Mouse (Mus musculus) liver, adult (tissue): Measurements from ENCODE around the gene Pakap.
A peak's percentile ranks its signal among the peaks of the same experiment; 100 is the strongest.

ENCODE experiments used
- GATA4 ChIP-seq: IDR thresholded peaks from 2 replicates; pipeline ENCODE4 v1.6.1; 2014; ENCODE audit warnings: mild to moderate bottlenecking, low read length; ENCODE audit not compliant: insufficient replicate concordance

Pakap gene

GRCm38 (mm10) chr4:57799297-57799696, 231.3 kb downstream of the Pakap start:
- no peak for TF ChIP-seq GATA4

GRCm38 (mm10) chr4:57801239-57801638, 233.3 kb downstream of the Pakap start:
- TF ChIP-seq GATA4: no peak

DNA sequence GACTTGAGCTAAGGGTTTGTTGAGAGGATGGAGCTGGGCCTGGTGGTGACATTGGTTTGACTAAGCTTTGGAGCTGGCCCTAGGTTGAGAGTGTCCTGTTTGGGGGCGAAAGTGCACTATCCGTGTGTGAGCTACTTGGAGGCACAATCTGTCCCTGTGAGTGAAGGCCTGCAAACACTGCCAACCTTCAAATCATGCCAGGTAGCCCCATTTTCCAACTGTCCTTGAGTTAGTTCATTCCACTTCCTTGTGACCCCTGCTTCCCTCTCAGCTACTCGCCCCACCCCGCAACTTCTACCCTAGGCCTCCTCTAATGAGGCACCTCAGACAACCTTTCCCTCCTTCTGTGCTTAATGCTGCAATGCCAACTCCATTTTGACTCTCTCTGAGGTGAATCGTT, 234.0 kb downstream of the Pakap start:
- TF ChIP-seq GATA4: no peak

DNA sequence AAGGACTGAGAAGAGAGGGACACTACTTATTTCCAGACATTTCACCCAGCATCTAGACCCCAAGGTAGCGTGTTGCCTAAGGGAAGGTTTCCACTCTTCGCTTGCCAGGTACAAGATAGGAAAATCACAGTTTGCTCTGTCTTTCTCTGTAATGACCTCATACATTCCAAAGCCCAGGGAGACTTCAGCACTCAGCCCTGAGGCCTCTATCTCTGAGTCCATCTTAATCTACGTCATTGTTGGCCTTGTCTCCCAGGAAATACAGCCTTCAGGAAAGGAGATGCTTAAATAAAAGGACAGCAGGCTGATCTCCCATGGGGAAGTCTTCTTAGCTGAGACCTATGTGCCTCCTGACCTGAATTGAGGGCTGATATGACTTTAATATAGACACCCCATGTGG, 234.4 kb downstream of the Pakap start:
- no peak for TF ChIP-seq GATA4

DNA sequence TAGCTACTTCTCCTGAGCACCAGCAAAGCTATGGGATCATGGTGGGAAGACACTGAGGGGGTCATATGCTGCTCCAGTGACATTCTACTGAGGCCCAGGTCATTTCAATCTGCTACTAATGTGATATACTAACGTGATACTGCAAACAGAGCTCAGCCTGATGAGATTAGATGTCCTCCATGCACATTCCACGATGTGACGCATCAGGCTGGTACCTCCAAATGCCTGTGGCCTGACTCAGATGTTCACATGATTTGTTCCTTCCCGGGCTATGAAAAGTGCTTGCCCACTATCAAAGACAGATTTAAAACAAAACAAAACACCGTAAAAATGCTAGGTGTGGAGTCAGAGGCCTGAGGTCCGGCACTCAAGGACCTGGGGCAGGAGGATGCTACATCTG, 236.9 kb downstream of the Pakap start:
- TF ChIP-seq GATA4: no peak

GRCm38 (mm10) chr4:57809449-57809848, 241.5 kb downstream of the Pakap start:
- TF ChIP-seq GATA4: no peak

DNA sequence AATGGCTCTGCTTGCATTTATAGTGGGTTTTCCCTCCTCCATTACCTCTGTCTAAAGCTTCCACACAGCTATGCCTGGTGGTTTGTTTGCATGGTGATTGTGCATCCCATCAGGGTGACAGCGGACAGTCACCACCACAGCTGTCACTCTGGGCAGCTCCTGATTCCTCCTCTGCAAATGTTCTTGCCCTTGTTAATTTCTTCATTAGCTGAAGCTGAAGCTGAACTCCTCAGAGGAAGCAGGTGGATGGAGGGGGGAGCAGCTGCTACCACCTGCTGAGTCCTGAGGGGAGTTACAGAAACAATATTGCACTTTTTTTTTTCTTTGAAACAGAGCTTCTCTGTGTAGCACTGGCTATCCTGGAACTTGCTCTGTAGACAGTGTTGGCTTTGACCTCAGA, 244.1 kb downstream of the Pakap start:
- TF ChIP-seq GATA4: no peak

- TF ChIP-seq GATA4: peak; percentile 56; the same call in 1 of the 2 replicates
Measured at GRCm38 (mm10) chr4:57812916-57813575, 245.1 kb downstream of the Pakap start.

DNA sequence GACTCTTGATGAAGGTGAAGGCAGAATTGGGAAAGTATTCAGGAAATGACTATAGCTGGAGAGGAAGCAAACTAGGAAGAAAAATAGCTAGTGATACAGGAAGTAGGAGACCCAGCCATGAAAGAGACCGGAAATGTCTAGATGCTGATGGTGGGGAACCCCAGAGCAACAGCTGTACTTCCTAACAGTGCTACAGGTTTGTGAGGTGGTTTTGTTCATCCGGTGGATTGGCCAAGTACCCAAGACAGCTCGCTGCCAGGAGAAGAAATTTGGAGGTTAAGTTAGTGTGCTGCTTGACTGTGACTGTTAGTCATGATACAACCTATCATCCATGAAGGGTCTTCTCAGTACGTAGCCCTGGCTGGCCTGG, 245.6 kb downstream of the Pakap start:
- no peak for TF ChIP-seq GATA4

DNA sequence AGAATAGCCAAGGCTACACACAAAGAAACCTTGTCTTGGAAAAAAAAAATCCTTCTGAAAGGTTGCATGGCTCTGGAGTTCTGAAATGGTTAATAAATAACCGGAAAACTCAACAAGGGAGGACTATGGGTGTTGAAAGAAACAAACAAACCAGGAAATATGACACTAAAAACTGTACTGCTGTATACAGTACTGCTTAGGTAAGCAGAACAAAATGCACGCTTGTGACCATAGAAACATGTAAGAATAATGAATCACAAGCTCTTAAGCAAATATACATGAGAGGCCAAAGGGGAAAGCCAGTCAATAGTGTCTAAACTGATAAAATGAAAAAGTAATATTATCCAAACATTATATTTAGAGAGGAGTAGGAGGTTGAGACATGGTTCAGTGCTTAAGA, 247.4 kb downstream of the Pakap start:
- TF ChIP-seq GATA4: no peak

DNA sequence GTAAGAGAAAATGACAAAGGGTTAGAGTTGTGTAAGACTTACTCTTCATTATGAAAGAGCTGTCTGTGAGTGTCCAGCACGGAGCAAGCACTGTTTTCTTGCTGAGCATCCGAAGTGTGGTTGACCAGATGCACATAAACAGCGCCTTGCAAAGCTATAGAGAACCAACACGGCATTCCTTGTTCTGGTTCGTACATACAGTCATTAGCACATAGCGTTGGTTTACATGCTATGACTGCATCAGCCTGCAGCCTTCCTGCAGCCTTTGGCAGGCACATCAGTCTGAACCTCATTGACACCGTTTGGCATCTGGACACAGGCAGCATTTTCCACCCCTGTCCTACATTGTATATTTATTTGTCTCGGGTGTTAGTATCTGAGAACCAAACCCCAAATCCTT, 248.2 kb downstream of the Pakap start:
- TF ChIP-seq GATA4: no peak

- no peak for TF ChIP-seq GATA4
Measured at GRCm38 (mm10) chr4:57820839-57821374, 252.9 kb downstream of the Pakap start.

DNA sequence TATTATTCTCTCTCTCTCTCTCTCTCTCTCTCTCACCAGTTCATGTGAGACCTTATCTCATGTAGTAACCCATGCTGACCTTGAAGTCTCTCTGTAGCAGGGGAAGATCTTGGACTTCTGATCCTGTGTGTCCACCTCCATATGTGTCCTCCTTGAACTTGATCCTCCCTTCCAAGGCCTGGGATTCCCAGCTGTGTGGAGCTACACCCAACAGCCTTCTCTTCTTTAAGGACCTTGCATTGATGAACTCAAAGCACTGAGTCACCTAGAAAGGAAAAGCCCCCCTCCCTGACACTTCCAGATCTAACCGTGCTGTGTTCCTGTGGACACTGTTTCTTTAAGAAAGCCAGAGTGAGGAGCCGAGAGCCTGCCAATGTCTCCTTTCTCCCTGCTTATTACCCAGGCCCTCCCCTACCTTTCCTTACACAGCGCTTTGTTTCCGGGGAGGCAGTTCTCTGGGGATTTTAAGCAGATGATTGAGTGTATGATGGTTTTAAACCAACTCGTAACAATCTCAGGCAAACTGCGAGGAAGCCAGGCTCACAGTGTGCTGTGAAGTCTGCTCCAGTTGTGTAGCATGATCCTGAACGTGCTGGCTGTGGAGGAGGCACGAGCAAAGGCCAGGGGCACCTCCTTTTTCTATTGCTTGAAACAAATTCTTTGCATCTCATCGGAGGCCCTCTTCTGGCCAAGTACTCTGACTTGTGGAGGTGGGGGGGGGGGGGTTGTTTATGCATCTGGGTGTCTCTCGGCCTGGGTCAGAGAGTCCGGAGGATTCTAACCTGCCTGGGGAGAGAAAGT, 253.8 kb downstream of the Pakap start:
- no peak for TF ChIP-seq GATA4

DNA sequence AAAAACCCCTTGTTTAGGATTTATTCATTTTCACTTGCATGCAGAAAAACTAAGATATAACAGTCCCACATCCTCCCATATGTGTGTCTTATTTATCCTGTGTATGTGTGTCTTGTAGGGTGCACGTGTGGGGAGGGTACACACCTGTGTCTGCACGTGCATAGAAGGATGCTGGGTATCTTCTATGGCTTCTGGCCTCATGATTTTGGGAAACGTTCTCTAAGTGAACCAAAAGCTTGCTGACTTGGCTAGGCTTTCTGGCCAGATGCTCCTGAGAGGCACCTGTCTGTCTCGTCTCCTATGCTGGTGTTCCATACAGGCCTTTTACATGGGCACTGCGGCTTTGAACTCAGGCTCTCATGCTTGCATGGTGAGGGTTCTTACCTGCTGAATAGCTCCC, 254.7 kb downstream of the Pakap start:
- no peak for TF ChIP-seq GATA4

DNA sequence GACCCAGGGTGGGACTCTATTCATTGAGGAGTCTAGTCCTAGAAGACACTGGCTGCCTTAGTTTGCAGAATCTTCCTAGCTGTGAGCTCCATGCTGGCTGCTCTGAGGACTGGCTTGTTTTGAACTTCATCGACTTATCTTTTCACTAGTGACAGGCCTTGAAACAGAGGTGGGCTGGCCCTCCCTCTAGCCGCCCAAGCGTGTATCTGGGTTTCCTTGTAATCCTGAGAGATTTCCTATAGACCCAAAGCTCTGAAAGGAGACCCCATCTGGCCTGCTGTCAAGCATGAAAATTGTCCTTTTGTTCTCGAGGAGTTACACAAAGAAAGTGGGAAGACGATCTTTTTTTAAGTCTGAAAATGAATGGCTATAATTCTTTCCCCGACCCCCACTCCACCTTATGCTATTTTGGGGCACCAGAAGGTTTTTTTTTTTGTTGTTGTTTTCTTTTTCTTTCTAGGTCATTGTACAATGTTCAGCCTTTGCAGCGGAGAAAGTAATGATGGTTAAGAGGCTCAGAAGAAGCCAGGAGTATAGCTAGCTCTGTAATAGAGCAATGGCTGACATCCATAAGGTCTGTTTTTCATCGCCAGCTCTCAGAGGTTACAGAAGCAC, 256.8 kb downstream of the Pakap start:
- no peak for TF ChIP-seq GATA4

GRCm38 (mm10) chr4:57826272-57826671, 258.3 kb downstream of the Pakap start:
- TF ChIP-seq GATA4: no peak
